15 mouse cellular contexts compared by ENCODE assay signal in the genomic region with DNA sequence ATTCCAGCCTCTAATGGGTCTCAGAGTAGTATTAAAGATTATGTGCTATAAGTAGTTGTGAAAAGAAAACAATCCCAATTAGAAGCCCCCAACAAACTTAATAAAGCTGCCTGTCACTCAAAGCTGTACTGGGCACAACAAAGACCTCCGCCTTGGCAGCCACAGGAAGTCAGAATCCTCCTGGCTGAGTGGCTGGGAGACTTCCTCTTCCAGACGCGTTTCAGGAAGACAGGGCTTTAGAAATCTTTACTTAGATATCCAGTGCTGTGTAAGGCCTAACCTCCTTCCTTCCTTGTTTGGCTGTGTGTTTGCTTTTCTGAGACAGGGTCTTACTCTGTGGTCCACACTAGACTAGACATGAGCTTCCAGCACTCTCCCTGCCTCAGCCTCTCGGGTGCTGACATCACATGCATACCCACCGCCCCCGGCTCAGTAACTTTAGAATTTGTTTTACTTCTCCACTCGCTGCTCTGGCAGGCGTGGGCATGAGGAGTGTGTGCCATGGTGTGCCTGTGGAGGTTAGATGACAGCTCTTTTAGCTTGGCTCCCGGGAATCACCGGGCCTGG. TPM values are rescaled to one million over a fixed set of nuclear protein-coding genes. Genes with fewer than 3 reads are reported as not detected.
A peak's percentile ranks its signal among the peaks of the same experiment; 100 is the strongest.
DNase-seq lines count a peak whose midpoint lies in the region; ATAC-seq and TF ChIP-seq lines count a peak whose summit lies in the region.
"Had no signal": no experiment of that assay in that cellular context is flagged by ENCODE, and none has a peak within 500 bp of the region (broad histone marks: within the 10 kb centered on the region; RNA-seq: fewer than 3 reads in every experiment).

No protein-coding gene starts in this region.

- H3K4me3 ChIP-seq in heart, embryonic 15.5 days = no peak overlapping the region
- H3K4me3 ChIP-seq in heart, embryonic 11.5 days (ENCODE audit: low read depth, low read length) = no peak overlapping the region
- H3K4me3 ChIP-seq in limb, embryonic 15.5 days = no peak overlapping the region
- no peak overlapping the region for H3K4me3 ChIP-seq in limb, embryonic 10.5 days
- H3K4me3 ChIP-seq in liver, postnatal 0 days (ENCODE audit: low read depth, low read length) = no peak overlapping the region
- H3K4me3 ChIP-seq: embryonic facial prominence, embryonic 12.5 days; hindbrain, embryonic 12.5 days had no signal

- H3K4me2 ChIP-seq in heart, embryonic 15.5 days = no peak overlapping the region
- no peak overlapping the region for H3K4me2 ChIP-seq in heart, embryonic 11.5 days
- no peak overlapping the region for H3K4me2 ChIP-seq in limb, embryonic 15.5 days
- H3K4me2 ChIP-seq in liver, postnatal 0 days (ENCODE audit: low read depth, low read length) = no peak overlapping the region
- H3K4me2 ChIP-seq: embryonic facial prominence, embryonic 12.5 days; hindbrain, embryonic 12.5 days had no signal

- H3K9me3 ChIP-seq in heart, embryonic 15.5 days (replicated peaks) = no peaks in the 10 kb centered on the region
- H3K9me3 ChIP-seq in heart, embryonic 11.5 days (replicated peaks; ENCODE audit: control insufficient read depth, low read length) = no peaks in the 10 kb centered on the region
- H3K9me3 ChIP-seq in limb, embryonic 15.5 days = no peaks in the 10 kb centered on the region
- no peaks in the 10 kb centered on the region for H3K9me3 ChIP-seq in limb, embryonic 10.5 days (replicated peaks)
- no peaks in the 10 kb centered on the region for H3K9me3 ChIP-seq in liver, postnatal 0 days (ENCODE audit: low read length)
- H3K9me3 ChIP-seq: embryonic facial prominence, embryonic 12.5 days; hindbrain, embryonic 12.5 days had no signal

- no peaks in the 10 kb centered on the region for H3K27me3 ChIP-seq in heart, embryonic 15.5 days
- H3K27me3 ChIP-seq in heart, embryonic 11.5 days (ENCODE audit: control insufficient read depth, insufficient read depth, low read length) = no peaks in the 10 kb centered on the region
- no peaks in the 10 kb centered on the region for H3K27me3 ChIP-seq in limb, embryonic 15.5 days
- no peaks in the 10 kb centered on the region for H3K27me3 ChIP-seq in limb, embryonic 10.5 days (ENCODE audit: low read depth, poor library complexity, severe bottlenecking)
- no peaks in the 10 kb centered on the region for H3K27me3 ChIP-seq in liver, postnatal 0 days (ENCODE audit: insufficient read depth, low read length)
- H3K27me3 ChIP-seq: embryonic facial prominence, embryonic 12.5 days; hindbrain, embryonic 12.5 days had no signal

- DNase-seq in limb, embryonic 10.5 days (ENCODE audit: low spot score) = no peak
- no peak for DNase-seq in liver, postnatal 0 days
- no peak for DNase-seq in retina, embryonic 14.5 days (ENCODE audit: low spot score)
- no peak for DNase-seq in spleen, postnatal 4 days (ENCODE audit: low spot score in 2 of 2)
- DNase-seq: adrenal gland, postnatal 10 days; cerebellum, adult 8-10 months had no signal

- TF ChIP-seq EP300 in liver, postnatal 0 days (IDR thresholded peaks at IDR 0.05; ENCODE audit: low read depth) = no peak

- no peak for ATAC-seq in heart, embryonic 15.5 days (replicated peaks; ENCODE audit: insufficient number of reproducible peaks, insufficient read depth, low FRiP score, low read depth)
- ATAC-seq in heart, embryonic 11.5 days (replicated peaks; ENCODE audit: insufficient number of reproducible peaks, low FRiP score, low TSS enrichment) = no peak
- ATAC-seq in limb, embryonic 15.5 days (ENCODE audit: insufficient number of reproducible peaks, low FRiP score, low TSS enrichment, low read depth) = no peak
- peak; percentile 74 for ATAC-seq in common myeloid progenitor, adult 5-6 weeks (replicated peaks; ENCODE audit: low read depth, poor library complexity, severe bottlenecking)
- ATAC-seq in liver, postnatal 0 days = no peak

- peak overlapping the region; percentile 60 for H3K27ac ChIP-seq in heart, embryonic 15.5 days
- H3K27ac ChIP-seq in heart, embryonic 11.5 days (ENCODE audit: low read depth, low read length) = no peak overlapping the region; the same call in 1 of the 2 replicates
- peak overlapping the region; percentile 54; the same call in 1 of the 2 replicates for H3K27ac ChIP-seq in limb, embryonic 15.5 days
- no peak overlapping the region for H3K27ac ChIP-seq in limb, embryonic 10.5 days
- H3K27ac ChIP-seq in liver, postnatal 0 days (ENCODE audit: low read depth) = peak overlapping the region; percentile 40; the same call in 1 of the 2 replicates
- H3K27ac ChIP-seq: embryonic facial prominence, embryonic 12.5 days; hindbrain, embryonic 12.5 days had no signal

- peaks cover 23% of the 10 kb centered on the region for H3K4me1 ChIP-seq in heart, embryonic 15.5 days (replicated peaks)
- peaks cover 21% of the 10 kb centered on the region for H3K4me1 ChIP-seq in heart, embryonic 11.5 days (ENCODE audit: control insufficient read depth, insufficient read depth, low read length)
- H3K4me1 ChIP-seq in limb, embryonic 15.5 days = peaks cover 7% of the 10 kb centered on the region; the same call in 1 of the 2 replicates
- peaks cover 19% of the 10 kb centered on the region for H3K4me1 ChIP-seq in limb, embryonic 10.5 days
- H3K4me1 ChIP-seq in liver, postnatal 0 days (ENCODE audit: insufficient read depth) = no peaks in the 10 kb centered on the region
- H3K4me1 ChIP-seq: embryonic facial prominence, embryonic 12.5 days had no signal

- no peak overlapping the region for H3K9ac ChIP-seq in heart, embryonic 15.5 days
- H3K9ac ChIP-seq in heart, embryonic 11.5 days (ENCODE audit: low read depth, low read length) = no peak overlapping the region
- no peak overlapping the region for H3K9ac ChIP-seq in limb, embryonic 15.5 days
- no peak overlapping the region for H3K9ac ChIP-seq in liver, postnatal 0 days (replicated peaks)
- H3K9ac ChIP-seq: embryonic facial prominence, embryonic 12.5 days; hindbrain, embryonic 12.5 days had no signal

- TF ChIP-seq CTCF in liver, postnatal 0 days (IDR thresholded peaks at IDR 0.05; ENCODE audit: low read depth) = no peak

- peaks cover 48% of the 10 kb centered on the region for H3K36me3 ChIP-seq in heart, embryonic 15.5 days
- peaks cover 28% of the 10 kb centered on the region for H3K36me3 ChIP-seq in heart, embryonic 11.5 days (ENCODE audit: control insufficient read depth, insufficient read depth, low read length)
- H3K36me3 ChIP-seq in limb, embryonic 15.5 days = peaks cover 68% of the 10 kb centered on the region
- peaks cover 83% of the 10 kb centered on the region for H3K36me3 ChIP-seq in limb, embryonic 10.5 days
- H3K36me3 ChIP-seq in liver, postnatal 0 days (replicated peaks; ENCODE audit: insufficient read depth, low read length) = no peaks in the 10 kb centered on the region

- WGBS in heart, embryonic 15.5 days = 66% methylated on average over 10 of the region's 10 CpGs
- WGBS in heart, embryonic 11.5 days (ENCODE audit: insufficient replicate concordance) = 59% methylated on average over 10 of the region's 10 CpGs
- WGBS in limb, embryonic 15.5 days = 71% methylated on average over 10 of the region's 10 CpGs
- 86% methylated on average over 10 of the region's 10 CpGs for WGBS in limb, embryonic 10.5 days
- WGBS in liver, postnatal 0 days (ENCODE audit: insufficient replicate concordance) = 43% methylated on average over 10 of the region's 10 CpGs

RNA-seq across cellular contexts. Expression of a gene that starts 16.6 kb away (rescaled TPM):
- polyA plus RNA-seq in heart, embryonic 15.5 days (2015; fragmentation: Nextera tagmentation; extraction: Ambion mirVana) = 21.6 and 22.7 TPM in 2 replicates
- 26.1 and 35.7 TPM in 2 replicates for polyA plus RNA-seq in heart, embryonic 11.5 days (2014; fragmentation: Nextera tagmentation; extraction: Ambion mirVana)
- polyA plus RNA-seq in limb, embryonic 15.5 days (2015; fragmentation: Nextera tagmentation; extraction: Ambion mirVana) = 28.1 and 28.7 TPM in 2 replicates
- 40.5 and 50.1 TPM in 2 replicates for polyA plus RNA-seq in limb, embryonic 10.5 days (2016; fragmentation: Nextera tagmentation; extraction: Ambion mirVana)
- total RNA-seq in common myeloid progenitor, adult 5-6 weeks (2017) = under 0.01 and 0.10 TPM in 2 replicates
- polyA plus RNA-seq in liver, postnatal 0 days (2015; fragmentation: Nextera tagmentation; extraction: Ambion mirVana) = 2.2 and 4.2 TPM in 2 replicates
- total RNA-seq: megakaryocyte-erythroid progenitor cell, adult 5-6 weeks had no signal

RNA-seq across cellular contexts. Expression of a gene that starts 30.3 kb away (rescaled TPM):
- polyA plus RNA-seq in heart, embryonic 15.5 days (2015; fragmentation: Nextera tagmentation; extraction: Ambion mirVana) = not detected in 2 replicates
- not detected in 2 replicates for polyA plus RNA-seq in heart, embryonic 11.5 days (2014; fragmentation: Nextera tagmentation; extraction: Ambion mirVana)
- polyA plus RNA-seq in limb, embryonic 15.5 days (2015; fragmentation: Nextera tagmentation; extraction: Ambion mirVana) = not detected in 2 replicates
- not detected in 2 replicates for polyA plus RNA-seq in limb, embryonic 10.5 days (2016; fragmentation: Nextera tagmentation; extraction: Ambion mirVana)
- total RNA-seq in common myeloid progenitor, adult 5-6 weeks (2017) = not detected in 2 replicates
- polyA plus RNA-seq in liver, postnatal 0 days (2015; fragmentation: Nextera tagmentation; extraction: Ambion mirVana) = not detected in 2 replicates
- total RNA-seq: adrenal gland, postnatal 10 days; left cerebral cortex, adult 18-20 months; megakaryocyte-erythroid progenitor cell, adult 5-6 weeks had no signal
- polyA plus RNA-seq: embryonic facial prominence, embryonic 12.5 days; hindbrain, embryonic 12.5 days; neural tube, embryonic 11.5 days had no signal

Comparison
In these comparisons a context has a peak if more than half of its experiments do, and no peak if none do; other contexts are left out.
1. H3K27ac ChIP-seq: peak in heart, embryonic 15.5 days (single experiment), limb, embryonic 15.5 days (single experiment) and liver, postnatal 0 days (single experiment); none in heart, embryonic 11.5 days (single experiment) and limb, embryonic 10.5 days (single experiment).